Mouse (Mus musculus): ENCODE data around the gene Rhebl1. TPM values are rescaled to one million over a fixed set of nuclear protein-coding genes. Genes with fewer than 3 reads are reported as not detected.

Rhebl1 gene
- polyA plus RNA-seq, 1 experiment from 2014 or later: 9.5 TPM

- Histone ChIP-seq H3K4me2 (ENCODE audit: low read length) (peak overlapping the region; percentile 49), H3K4me3 (ENCODE audit: low read depth, low read length) (peak overlapping the region; percentile 84), H3K27ac (ENCODE audit: low read depth) (peak overlapping the region; percentile 92), H3K4me1 (replicated peaks; ENCODE audit: control insufficient read depth, insufficient read depth, low read length) (peaks cover 10% of the 10 kb centered on the region; the same call in 1 of the 2 replicates), H3K36me3 (ENCODE audit: control insufficient read depth, insufficient read depth, low read length) (peaks cover 43% of the 10 kb centered on the region), H3K27me3 (replicated peaks; ENCODE audit: control insufficient read depth, insufficient read depth, low read length) (no peaks in the 10 kb centered on the region), H3K9me3 (ENCODE audit: control insufficient read depth, low read length) (no peaks in the 10 kb centered on the region), H3K9ac (ENCODE audit: low read length) (0 out of 2 replicates have a peak overlapping the region, but pooled peaks have one; percentile 87)
- ATAC-seq (replicated peaks; ENCODE audit: low FRiP score, low TSS enrichment, low read depth) (peak; percentile 41), DNase-seq (ENCODE audit: low spot score) (no peak)
- 10% methylated on average over 9 of the region's 9 CpGs for WGBS
These were observed 62.7 kb downstream of the Rhebl1 start for GRCm38 (mm10) chr15:98831684-98832035.

- Histone ChIP-seq H3K27me3 (replicated peaks; ENCODE audit: control insufficient read depth, insufficient read depth, low read length) (no peaks in the 10 kb centered on the region), H3K9me3 (ENCODE audit: control insufficient read depth, low read length) (no peaks in the 10 kb centered on the region), H3K4me1 (replicated peaks; ENCODE audit: control insufficient read depth, insufficient read depth, low read length) (peaks cover 10% of the 10 kb centered on the region; the same call in 1 of the 2 replicates), H3K27ac (ENCODE audit: low read depth) (peak within 1 kb of the TSS; percentile 92), H3K9ac (ENCODE audit: low read length) (peak within 1 kb of the TSS; percentile 87), H3K4me2 (ENCODE audit: low read length) (peak within 1 kb of the TSS; percentile 49), H3K36me3 (ENCODE audit: control insufficient read depth, insufficient read depth, low read length) (peaks cover 37% of the 10 kb centered on the region), H3K4me3 (ENCODE audit: low read depth, low read length) (peak within 1 kb of the TSS; percentile 84)
- ATAC-seq (replicated peaks; ENCODE audit: low FRiP score, low TSS enrichment, low read depth) (peak; percentile 94), DNase-seq (ENCODE audit: low spot score) (peak; percentile 96)
- WGBS: under 1% methylated on average over 57 of the region's 66 CpGs
These were observed 63.3 kb downstream of the Rhebl1 start, which contains the start of gene Prkag1 for GRCm38 (mm10) chr15:98830736-98831683. Gene Prkag1, minus strand, starts transcription at chr15:98831521.

Other genes starting within 250 kb of the Rhebl1 start
- gene Ddx23, start 231.6 kb downstream of the Rhebl1 start, polyA plus RNA-seq (2014; fragmentation: Nextera tagmentation; extraction: Ambion mirVana): 27.1 TPM in 2 replicates
- gene Rnd1, start 217.1 kb downstream of the Rhebl1 start, polyA plus RNA-seq (2014; fragmentation: Nextera tagmentation; extraction: Ambion mirVana): 0.83 and 1.0 TPM in 2 replicates
- gene Ccdc65, start 186.3 kb downstream of the Rhebl1 start, polyA plus RNA-seq (2014; fragmentation: Nextera tagmentation; extraction: Ambion mirVana): 0.57 and 1.6 TPM in 2 replicates
- gene Fkbp11, start 166.3 kb downstream of the Rhebl1 start, polyA plus RNA-seq (2014; fragmentation: Nextera tagmentation; extraction: Ambion mirVana): 47.9 and 53.1 TPM in 2 replicates
- 34.6 and 37.1 TPM in 2 replicates for gene Arf3, start 131.3 kb downstream of the Rhebl1 start, polyA plus RNA-seq (2014; fragmentation: Nextera tagmentation; extraction: Ambion mirVana)
- gene Wnt10b, start 116.4 kb downstream of the Rhebl1 start, polyA plus RNA-seq (2014; fragmentation: Nextera tagmentation; extraction: Ambion mirVana): 0.12 TPM in 1 of 2 replicates, not detected in the other
- gene Wnt1, start 104.7 kb downstream of the Rhebl1 start, polyA plus RNA-seq (2014; fragmentation: Nextera tagmentation; extraction: Ambion mirVana): not detected in 2 replicates
- not detected in 2 replicates for gene Ddn, start 85.0 kb downstream of the Rhebl1 start, polyA plus RNA-seq (2014; fragmentation: Nextera tagmentation; extraction: Ambion mirVana)
- 77.0 and 77.3 TPM in 2 replicates for gene Prkag1, start 63.0 kb downstream of the Rhebl1 start, polyA plus RNA-seq (2014; fragmentation: Nextera tagmentation; extraction: Ambion mirVana)
- gene Kmt2d, start 23.3 kb downstream of the Rhebl1 start, polyA plus RNA-seq (2014; fragmentation: Nextera tagmentation; extraction: Ambion mirVana): 16.2 and 17.5 TPM in 2 replicates
- 0.62 and 1.0 TPM in 2 replicates for gene Dhh, start 4.0 kb upstream of the Rhebl1 start, polyA plus RNA-seq (2014; fragmentation: Nextera tagmentation; extraction: Ambion mirVana)
- gene Lmbr1l, start 23.7 kb upstream of the Rhebl1 start, polyA plus RNA-seq (2014; fragmentation: Nextera tagmentation; extraction: Ambion mirVana): 4.1 and 5.5 TPM in 2 replicates
- 1,667 and 1,776 TPM in 2 replicates for gene Tuba1b, start 40.0 kb upstream of the Rhebl1 start, polyA plus RNA-seq (2014; fragmentation: Nextera tagmentation; extraction: Ambion mirVana)
- not detected in 2 replicates for gene Gm49450, start 59.0 kb upstream of the Rhebl1 start, polyA plus RNA-seq (2014; fragmentation: Nextera tagmentation; extraction: Ambion mirVana)
- 1,282 and 1,437 TPM in 2 replicates for gene Tuba1a, start 59.2 kb upstream of the Rhebl1 start, polyA plus RNA-seq (2014; fragmentation: Nextera tagmentation; extraction: Ambion mirVana)
- gene Tuba1c, start 135.4 kb upstream of the Rhebl1 start, polyA plus RNA-seq (2014; fragmentation: Nextera tagmentation; extraction: Ambion mirVana): 269 and 276 TPM in 2 replicates
- 54.4 and 56.3 TPM in 2 replicates for gene Prph, start 160.6 kb upstream of the Rhebl1 start, polyA plus RNA-seq (2014; fragmentation: Nextera tagmentation; extraction: Ambion mirVana)
- 25.4 and 27.7 TPM in 2 replicates for gene Troap, start 180.0 kb upstream of the Rhebl1 start, polyA plus RNA-seq (2014; fragmentation: Nextera tagmentation; extraction: Ambion mirVana)
- 0.16 TPM in 1 of 2 replicates, not detected in the other for gene C1ql4, start 193.3 kb upstream of the Rhebl1 start, polyA plus RNA-seq (2014; fragmentation: Nextera tagmentation; extraction: Ambion mirVana)
- gene Dnajc22, start 198.6 kb upstream of the Rhebl1 start, polyA plus RNA-seq (2014; fragmentation: Nextera tagmentation; extraction: Ambion mirVana): 16.3 and 20.2 TPM in 2 replicates
- 38.4 and 41.4 TPM in 2 replicates for gene Spats2, start 231.4 kb upstream of the Rhebl1 start, polyA plus RNA-seq (2014; fragmentation: Nextera tagmentation; extraction: Ambion mirVana)

Measured in intestine, embryonic 14.5 days (tissue).